Mouse (Mus musculus) erythroblast, embryonic 14.5 days (primary cell): Measurements from ENCODE around the gene Iffo1. TPM values are rescaled to one million over a fixed set of nuclear protein-coding genes. Genes with fewer than 3 reads are reported as not detected.

Source experiments
- H3K27me3 ChIP-seq: 2 replicates; pipeline ENCODE4 v1.6.1; 2012; ENCODE audit warnings: inconsistent platforms; ENCODE audit not compliant: control insufficient read depth
- H3K36me3 ChIP-seq: 2 replicates; pipeline ENCODE4 v1.6.1; 2012; ENCODE audit warnings: mild to moderate bottlenecking, inconsistent platforms; ENCODE audit not compliant: control insufficient read depth
- H3K4me1 ChIP-seq: 2 replicates; pipeline ENCODE4 v1.6.1; 2012; ENCODE audit warnings: inconsistent platforms; ENCODE audit not compliant: control insufficient read depth
- H3K4me3 ChIP-seq: replicated peaks from 2 replicates; pipeline ENCODE3; 2012; ENCODE audit warnings: moderate library complexity, mild to moderate bottlenecking, inconsistent platforms
- H3K9me3 ChIP-seq: 2 replicates; pipeline ENCODE4 v1.6.1; 2012; ENCODE audit warnings: low read length, inconsistent platforms, mixed read lengths; ENCODE audit not compliant: control insufficient read depth
- GATA1 ChIP-seq: IDR thresholded peaks from 2 replicates; pipeline ENCODE4 v1.6.1; 2012; ENCODE audit warnings: low read length, inconsistent platforms, mixed read lengths
- TAL1 ChIP-seq: IDR thresholded peaks from 3 replicates; pipeline ENCODE4 v1.6.1; 2012; ENCODE audit warnings: low read length, inconsistent platforms, mixed read lengths
- polyA plus RNA-seq: library from polyadenylated mRNA; stranded (reverse); fragments of >175 nt; gene quantifications from 2 replicates; pipeline ENCODE4 v1.2.3, GENCODE M21; 2012

Iffo1 gene
- polyA plus RNA-seq, 1 experiment: 1.3 TPM

DNA sequence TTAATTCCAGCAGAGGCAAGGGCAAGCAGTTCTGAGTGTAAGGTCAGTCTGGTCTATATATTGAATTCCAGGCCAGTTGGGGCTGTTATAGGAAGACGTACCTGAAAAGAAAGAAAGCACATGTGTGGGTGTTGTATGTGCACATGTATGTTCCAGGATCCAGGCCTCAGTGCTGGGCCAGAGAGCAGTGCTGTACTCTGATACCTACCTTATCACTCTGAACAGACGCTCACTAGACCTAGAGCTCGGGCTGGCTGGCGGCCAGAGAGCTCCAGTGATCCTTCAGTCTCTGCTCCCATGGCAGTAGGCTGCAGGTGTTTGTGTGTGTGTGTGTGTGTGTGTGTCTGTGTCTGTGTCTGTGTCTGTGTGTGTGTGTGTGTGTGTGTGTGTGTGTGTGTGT is 40.8 kb upstream of the Iffo1 start:
- Histone ChIP-seq H3K4me1 (peaks cover 54% of the 10 kb centered on the region), H3K4me3 (peak overlapping the region; percentile 27), H3K9me3 (peaks cover 7% of the 10 kb centered on the region), H3K36me3 (peaks cover 94% of the 10 kb centered on the region), H3K27me3 (no peaks in the 10 kb centered on the region)
- TF ChIP-seq GATA1 (peak; percentile 81), TAL1 (peak; percentile 91)

DNA sequence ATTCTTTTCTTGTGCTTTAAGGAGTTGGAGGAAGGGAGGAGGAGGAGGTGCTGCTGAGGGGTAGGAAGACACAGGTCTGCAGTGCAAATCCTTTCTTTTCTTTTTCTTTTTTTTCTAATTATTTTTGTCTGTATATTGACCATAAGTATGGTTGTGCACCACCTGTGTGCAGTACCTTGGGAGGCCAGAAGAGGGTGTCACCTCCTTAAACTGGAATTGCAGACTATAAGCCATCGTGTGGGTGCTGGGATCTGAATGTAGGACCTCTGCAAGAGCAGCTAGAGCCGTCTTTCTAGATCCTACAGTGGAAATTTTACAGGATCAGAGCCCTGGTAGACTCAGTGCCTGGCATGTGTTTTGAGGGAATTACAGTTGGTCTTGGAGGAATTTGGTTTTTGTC is 37.3 kb upstream of the Iffo1 start:
- TF ChIP-seq TAL1: no peak
- TF ChIP-seq GATA1: no peak
- no peaks in the 10 kb centered on the region for H3K27me3 ChIP-seq
- H3K4me1 ChIP-seq: peaks cover 26% of the 10 kb centered on the region
- H3K4me3 ChIP-seq: no peak overlapping the region
- H3K9me3 ChIP-seq: peaks cover 12% of the 10 kb centered on the region
- H3K36me3 ChIP-seq: peaks cover 93% of the 10 kb centered on the region

DNA sequence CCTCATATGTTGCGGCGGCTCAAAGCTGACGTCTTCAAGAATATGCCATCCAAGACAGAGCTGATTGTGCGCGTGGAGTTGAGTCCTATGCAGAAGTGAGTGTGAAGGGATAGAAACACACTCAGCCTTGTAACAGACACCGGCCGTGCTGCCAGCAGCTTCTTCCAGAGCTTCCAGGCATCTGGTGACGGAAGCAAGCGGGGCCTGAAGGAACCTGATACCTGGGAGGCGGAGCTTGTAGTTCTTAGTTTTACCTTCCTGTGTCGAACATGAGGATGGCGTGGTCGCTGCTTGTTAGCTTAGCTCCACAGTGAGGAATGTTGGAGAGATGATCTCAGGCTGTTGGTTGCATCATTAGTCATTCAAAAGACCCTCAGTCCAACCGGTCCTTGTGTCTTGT is 35.7 kb upstream of the Iffo1 start:
- no peak for TF ChIP-seq GATA1
- Histone ChIP-seq H3K4me1 (peaks cover 11% of the 10 kb centered on the region), H3K36me3 (peaks cover 99% of the 10 kb centered on the region), H3K9me3 (peaks cover 12% of the 10 kb centered on the region), H3K4me3 (no peak overlapping the region), H3K27me3 (no peaks in the 10 kb centered on the region)

DNA sequence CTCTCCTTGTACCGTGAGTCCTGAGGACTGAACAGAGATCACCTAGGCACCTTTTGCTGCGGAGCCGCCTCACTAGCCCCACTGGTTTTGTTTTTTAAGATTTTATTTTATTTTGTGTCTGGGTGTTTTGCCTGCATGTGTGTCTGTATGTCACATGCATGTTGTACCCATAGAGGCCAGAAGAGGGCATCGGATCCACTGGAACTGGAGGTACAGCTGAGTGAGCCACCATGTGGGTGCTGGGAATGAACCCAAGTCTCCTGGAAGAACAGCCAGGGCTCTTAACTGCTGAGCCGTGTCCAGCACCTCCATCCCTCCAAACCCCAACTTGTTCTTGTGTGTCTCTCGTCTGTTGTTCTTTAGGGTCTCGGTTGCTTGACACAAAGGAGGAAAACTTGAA is 34.1 kb upstream of the Iffo1 start:
- Histone ChIP-seq H3K9me3 (peaks cover 12% of the 10 kb centered on the region), H3K27me3 (no peaks in the 10 kb centered on the region), H3K4me1 (no peaks in the 10 kb centered on the region), H3K36me3 (peaks cover 99% of the 10 kb centered on the region), H3K4me3 (no peak overlapping the region)
- TF ChIP-seq GATA1: no peak
- no peak for TF ChIP-seq TAL1

DNA sequence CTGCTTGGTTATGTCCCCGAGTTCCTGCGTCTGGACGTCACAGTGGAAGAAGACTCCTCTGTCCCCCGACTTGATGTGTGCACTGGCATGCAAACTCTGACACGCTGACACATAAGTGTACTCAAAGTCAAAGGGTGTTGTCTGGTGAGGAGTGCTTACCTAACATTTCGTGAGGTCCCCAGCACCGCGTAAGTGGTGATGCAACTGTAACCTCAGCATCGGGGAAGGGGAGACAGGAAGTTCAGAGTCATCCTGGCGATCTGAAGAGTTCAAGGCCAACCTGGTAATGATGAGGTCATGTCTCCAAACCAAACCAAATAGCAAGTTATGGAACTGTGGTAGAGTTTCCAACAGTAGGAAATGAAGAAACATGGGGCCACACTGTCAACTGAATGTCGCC is 32.5 kb upstream of the Iffo1 start:
- H3K9me3 ChIP-seq: peaks cover 6% of the 10 kb centered on the region
- H3K36me3 ChIP-seq: peaks cover 98% of the 10 kb centered on the region
- no peaks in the 10 kb centered on the region for H3K4me1 ChIP-seq
- H3K4me3 ChIP-seq: no peak overlapping the region
- H3K27me3 ChIP-seq: no peaks in the 10 kb centered on the region
- TF ChIP-seq TAL1: no peak
- TF ChIP-seq GATA1: no peak

DNA sequence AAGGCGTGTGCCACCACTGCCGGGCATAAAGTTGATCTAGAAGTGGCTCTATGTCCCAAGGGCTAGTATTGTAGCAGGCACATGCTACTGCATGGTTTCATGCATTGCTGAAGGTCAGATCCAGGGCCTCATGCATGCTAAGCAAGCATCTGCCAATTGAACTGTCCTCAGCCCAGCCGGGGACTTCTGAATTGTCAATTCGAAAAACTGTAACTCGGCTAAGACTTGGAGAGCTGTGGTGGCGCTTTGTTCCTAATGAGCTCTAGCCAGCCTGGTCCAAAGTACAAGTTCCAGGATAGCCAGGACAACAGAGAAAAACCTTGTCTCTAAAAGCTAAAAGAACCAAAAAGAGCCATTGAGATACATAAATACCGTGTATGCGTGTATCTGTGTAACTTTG is 25.7 kb upstream of the Iffo1 start:
- no peaks in the 10 kb centered on the region for H3K9me3 ChIP-seq
- no peak overlapping the region for H3K4me3 ChIP-seq
- H3K4me1 ChIP-seq: no peaks in the 10 kb centered on the region
- H3K27me3 ChIP-seq: no peaks in the 10 kb centered on the region
- H3K36me3 ChIP-seq: peaks cover 99% of the 10 kb centered on the region
- TF ChIP-seq TAL1: no peak
- no peak for TF ChIP-seq GATA1

DNA sequence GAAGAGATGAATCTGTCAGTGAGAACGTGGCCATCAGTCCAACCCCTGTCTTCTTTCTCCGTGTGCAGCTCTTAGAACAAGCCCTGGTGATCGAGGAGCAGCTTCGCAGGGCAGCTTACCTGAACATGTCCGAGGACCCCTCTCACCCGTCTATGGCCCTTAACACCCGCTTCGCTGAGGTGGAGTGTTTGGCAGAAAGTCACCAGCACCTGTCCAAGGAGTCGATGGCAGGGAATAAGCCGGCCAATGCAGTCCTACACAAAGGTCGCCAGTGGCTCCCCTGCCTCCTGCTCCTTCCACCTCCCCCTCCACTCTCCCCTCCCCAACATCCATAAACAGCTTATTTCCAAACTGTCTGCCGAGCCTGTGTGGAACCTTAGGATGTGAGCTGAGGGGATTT is 16.3 kb upstream of the Iffo1 start:
- no peak overlapping the region for H3K4me3 ChIP-seq
- H3K4me1 ChIP-seq: peaks cover 23% of the 10 kb centered on the region
- TF ChIP-seq TAL1: no peak
- no peak for TF ChIP-seq GATA1
- peaks cover 74% of the 10 kb centered on the region for H3K36me3 ChIP-seq
- H3K27me3 ChIP-seq: no peaks in the 10 kb centered on the region
- H3K9me3 ChIP-seq: no peaks in the 10 kb centered on the region

DNA sequence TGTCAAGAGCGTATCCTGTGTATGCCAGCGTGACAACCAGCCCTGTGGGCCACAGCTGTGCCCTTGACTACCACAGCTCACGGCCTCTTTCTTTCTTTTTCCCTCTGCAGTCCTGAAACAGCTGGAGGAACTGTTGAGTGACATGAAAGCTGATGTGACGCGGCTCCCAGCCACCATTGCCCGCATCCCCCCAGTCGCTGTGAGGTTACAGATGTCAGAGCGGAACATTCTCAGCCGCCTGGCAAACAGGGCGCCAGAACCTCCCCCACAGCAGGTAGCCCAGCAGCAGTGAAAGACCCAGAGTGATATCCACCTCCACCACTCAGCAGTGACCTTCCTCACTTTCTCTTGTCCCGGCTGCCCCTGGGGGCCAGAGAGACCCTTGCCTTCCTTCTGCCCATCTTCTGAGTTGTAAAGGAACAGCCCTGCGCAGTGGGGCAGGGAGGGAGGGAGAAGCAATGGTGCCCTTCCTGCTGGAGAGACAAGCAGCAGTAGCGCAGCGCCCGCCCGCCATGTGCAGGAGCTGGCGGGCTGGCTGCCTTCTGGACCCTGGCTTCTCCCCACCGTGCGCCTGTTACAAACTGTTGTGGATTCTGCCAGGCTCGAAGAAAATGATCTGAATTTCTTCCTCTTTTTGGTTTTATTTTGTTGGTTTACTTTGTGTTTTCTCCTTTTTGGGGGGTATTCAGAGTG is 15.2 kb upstream of the Iffo1 start:
- Histone ChIP-seq H3K4me1 (peaks cover 29% of the 10 kb centered on the region), H3K9me3 (no peaks in the 10 kb centered on the region), H3K4me3 (no peak overlapping the region), H3K36me3 (peaks cover 73% of the 10 kb centered on the region), H3K27me3 (no peaks in the 10 kb centered on the region)
- TF ChIP-seq GATA1 (no peak), TAL1 (no peak)

DNA sequence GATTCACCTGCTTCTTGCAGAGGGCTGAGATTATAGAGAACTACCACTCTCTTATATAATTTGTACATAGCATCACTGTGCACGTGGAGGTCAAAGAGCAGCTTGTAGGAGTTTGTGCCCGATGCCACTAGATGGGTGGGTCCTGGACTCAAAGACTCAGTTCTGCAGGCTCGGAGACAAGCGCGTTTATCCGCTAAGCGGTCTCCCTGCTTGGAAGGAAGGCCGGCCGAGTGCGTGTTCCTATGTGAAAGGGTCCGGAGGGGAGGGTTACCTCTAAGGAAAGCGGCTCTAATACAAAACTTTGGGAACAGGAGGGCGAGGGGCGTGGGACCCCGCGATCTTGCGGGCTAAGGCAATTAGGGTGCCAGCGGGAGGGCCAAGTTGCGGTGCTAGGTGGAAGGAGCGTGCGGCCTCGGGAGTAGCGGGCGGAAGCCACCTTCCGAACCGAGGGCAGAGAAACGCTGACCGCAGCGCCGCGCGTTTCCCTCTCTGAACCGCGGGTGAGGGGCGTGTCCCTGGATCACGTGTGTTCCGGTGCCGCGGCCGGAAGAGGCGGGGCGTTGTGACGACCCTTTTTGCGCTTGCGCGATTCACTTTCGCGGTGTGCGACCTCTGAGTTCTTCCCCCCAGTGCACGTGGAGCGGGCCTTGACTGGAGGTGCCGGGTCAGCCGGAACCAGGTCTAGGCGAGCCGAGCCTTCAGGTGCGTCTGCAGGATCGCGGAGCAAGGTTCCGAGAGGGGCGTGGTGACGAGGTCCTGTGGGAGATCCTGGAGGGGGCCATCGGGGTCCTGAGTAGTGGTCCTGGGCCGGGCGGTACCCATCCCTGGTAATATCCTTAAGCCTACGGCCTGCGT is 13.5 kb upstream of the Iffo1 start, which contains the start of gene Nop2:
Gene Nop2 (plus strand): TSS at position 608 of the 855 bp plus-strand sequence.
- H3K4me1 ChIP-seq: peaks cover 29% of the 10 kb centered on the region
- no peaks in the 10 kb centered on the region for H3K9me3 ChIP-seq
- no peaks in the 10 kb centered on the region for H3K27me3 ChIP-seq
- peak within 1 kb of the TSS; percentile 69 for H3K4me3 ChIP-seq
- peaks cover 70% of the 10 kb centered on the region for H3K36me3 ChIP-seq
- TF ChIP-seq TAL1 (no peak), GATA1 (no peak)
